Mouse (Mus musculus) kidney, embryonic 14.5 days (tissue): ENCODE measurements around the gene Cfap57. TPM values are rescaled to one million over a fixed set of nuclear protein-coding genes. Genes with fewer than 3 reads are reported as not detected.

Experiments used
- ATAC-seq: fragments of 200-750 bp; cut with Nextera tagmentation; 2 replicates; pipeline ENCODE4 v1.8.0; 2017; ENCODE audit warnings: moderate number of reproducible peaks, mild to moderate bottlenecking, moderate TSS enrichment, moderate library complexity; ENCODE audit not compliant: low FRiP score, low TSS enrichment
- H3K27ac ChIP-seq: fragments of 300-500 bp; sonication (generic); 2 replicates; pipeline ENCODE4 v1.5.1; 2014; ENCODE audit warnings: low read depth, mild to moderate bottlenecking, low read length, moderate library complexity, mixed read lengths
- H3K27me3 ChIP-seq: fragments of 300-500 bp; sonication (generic); 2 replicates; pipeline ENCODE4 v1.6.1; 2014; ENCODE audit warnings: mild to moderate bottlenecking, low read length; ENCODE audit not compliant: control insufficient read depth, insufficient read depth
- H3K36me3 ChIP-seq: fragments of 300-500 bp; sonication (generic); 2 replicates; pipeline ENCODE4 v1.6.1; 2014; ENCODE audit warnings: low read length, mixed read lengths; ENCODE audit not compliant: control insufficient read depth, insufficient read depth
- H3K4me1 ChIP-seq: fragments of 300-500 bp; sonication (generic); 2 replicates; pipeline ENCODE4 v1.6.1; 2014; ENCODE audit warnings: low read length, mixed read lengths; ENCODE audit not compliant: control insufficient read depth, insufficient read depth
- H3K4me2 ChIP-seq: fragments of 300-500 bp; sonication (generic); replicated peaks from 2 replicates; pipeline ENCODE4 v1.6.1; 2014; ENCODE audit warnings: low read depth, mild to moderate bottlenecking, low read length
- H3K4me3 ChIP-seq: fragments of 300-500 bp; sonication (generic); 2 replicates; pipeline ENCODE4 v1.5.1; 2014; ENCODE audit warnings: mild to moderate bottlenecking, low read length
- H3K9ac ChIP-seq: fragments of 300-500 bp; sonication (generic); 2 replicates; pipeline ENCODE4 v1.6.1; 2014; ENCODE audit warnings: low read depth, mild to moderate bottlenecking, low read length, moderate library complexity
- H3K9me3 ChIP-seq: fragments of 300-500 bp; sonication (generic); 2 replicates; pipeline ENCODE4 v1.6.1; 2016; ENCODE audit warnings: low read length; ENCODE audit not compliant: control insufficient read depth
- WGBS: fragments of 180-500 bp; shearing (Covaris S2); extraction: QIAGEN DNeasy Blood & Tissue Kit; methylation state at CpG from one replicate; pipeline ENCODE4 v1.1.7; 2014; 5-methylcytosine and 5-hydroxymethylcytosine counted together
- polyA plus RNA-seq: library from polyadenylated mRNA; unstranded; fragments of >200 nt; fragmentation: Nextera tagmentation; extraction: Ambion mirVana; gene quantifications from 2 replicates; pipeline ENCODE4 v1.2.1, GENCODE M21; 2014

The Cfap57 gene
- polyA plus RNA-seq, 1 experiment from 2014 or later: 0.08 TPM

DNA sequence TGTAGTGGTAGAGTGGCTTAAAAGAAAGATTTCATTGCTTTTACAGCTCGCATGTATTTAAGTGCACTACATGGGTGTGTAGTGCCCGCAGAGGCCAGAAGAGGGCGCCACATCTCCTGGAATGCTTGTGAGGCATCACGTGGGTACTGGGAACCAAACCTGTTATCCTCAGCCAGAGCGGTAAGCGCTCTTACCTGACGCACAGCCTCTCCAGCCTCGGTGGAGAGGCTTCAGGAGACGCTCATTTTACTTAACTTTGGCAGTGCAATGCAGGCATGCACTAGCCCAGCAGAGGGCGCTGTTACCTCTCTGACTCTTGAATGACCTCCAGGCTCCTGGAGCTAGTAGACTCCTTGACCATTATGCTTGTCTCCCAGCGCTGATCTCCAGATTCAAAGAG, 8.0 kb downstream of the Cfap57 start:
- Histone ChIP-seq H3K4me3 (no peak overlapping the region), H3K4me1 (no peaks in the 10 kb centered on the region), H3K36me3 (no peaks in the 10 kb centered on the region), H3K9ac (no peak overlapping the region), H3K27ac (no peak overlapping the region), H3K4me2 (no peak overlapping the region), H3K27me3 (no peaks in the 10 kb centered on the region), H3K9me3 (0 out of 2 replicates have a peak, but pooled peaks cover 4% of the 10 kb centered on the region)
- ATAC-seq: no peak
- WGBS: 30% methylated on average over 11 of the region's 11 CpGs

- ATAC-seq: no peak
- Histone ChIP-seq H3K27me3 (no peaks in the 10 kb centered on the region), H3K4me1 (no peaks in the 10 kb centered on the region), H3K4me2 (no peak overlapping the region), H3K36me3 (no peaks in the 10 kb centered on the region), H3K4me3 (no peak overlapping the region), H3K27ac (no peak overlapping the region), H3K9me3 (no peaks in the 10 kb centered on the region), H3K9ac (no peak overlapping the region)
- 65% methylated on average over 3 of the region's 3 CpGs for WGBS
These were observed 10.7 kb downstream of the Cfap57 start for GRCm38 (mm10) chr4:118609836-118610235.

GRCm38 (mm10) chr4:118604065-118604464, 16.5 kb downstream of the Cfap57 start:
- Histone ChIP-seq H3K9me3 (no peaks in the 10 kb centered on the region), H3K27me3 (no peaks in the 10 kb centered on the region), H3K4me1 (no peaks in the 10 kb centered on the region), H3K27ac (no peak overlapping the region), H3K4me2 (no peak overlapping the region), H3K36me3 (no peaks in the 10 kb centered on the region), H3K9ac (no peak overlapping the region), H3K4me3 (no peak overlapping the region)
- WGBS: 58% methylated on average over 4 of the region's 4 CpGs
- no peak for ATAC-seq

DNA sequence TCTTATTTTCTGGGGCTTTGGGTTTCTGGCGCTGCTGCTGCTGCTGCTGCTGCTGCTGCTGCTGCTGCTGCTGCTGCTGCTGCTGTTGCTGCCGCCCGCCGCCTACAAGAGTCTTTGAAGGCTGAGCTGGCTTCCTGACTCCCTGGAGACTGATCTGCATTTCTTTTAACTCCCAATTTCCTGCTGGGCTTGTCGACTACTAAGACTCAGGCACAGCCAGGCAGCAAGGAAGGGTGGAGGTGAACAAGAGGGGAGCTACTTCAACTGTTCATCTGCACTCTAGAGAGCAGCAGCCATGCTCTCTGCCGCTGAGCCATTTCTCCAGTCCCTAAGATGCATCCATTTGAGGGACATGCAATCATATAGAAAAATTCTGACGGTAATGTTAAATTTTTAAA, 30.8 kb downstream of the Cfap57 start:
- Histone ChIP-seq H3K27ac (no peak overlapping the region), H3K4me1 (no peaks in the 10 kb centered on the region), H3K27me3 (no peaks in the 10 kb centered on the region), H3K36me3 (no peaks in the 10 kb centered on the region), H3K4me2 (no peak overlapping the region), H3K9ac (no peak overlapping the region), H3K4me3 (no peak overlapping the region), H3K9me3 (no peaks in the 10 kb centered on the region)
- 8% methylated on average over 7 of the region's 7 CpGs for WGBS
- no peak for ATAC-seq

- H3K4me3 ChIP-seq: no peak overlapping the region
- H3K27me3 ChIP-seq: no peaks in the 10 kb centered on the region
- H3K9ac ChIP-seq: no peak overlapping the region
- no peaks in the 10 kb centered on the region for H3K4me1 ChIP-seq
- H3K27ac ChIP-seq: no peak overlapping the region
- H3K4me2 ChIP-seq: no peak overlapping the region
- no peak for ATAC-seq
- H3K9me3 ChIP-seq: no peaks in the 10 kb centered on the region
- 63% methylated on average over 12 of the region's 12 CpGs for WGBS
- H3K36me3 ChIP-seq: no peaks in the 10 kb centered on the region
These were observed 31.4 kb downstream of the Cfap57 start for GRCm38 (mm10) chr4:118589053-118589732.

GRCm38 (mm10) chr4:118582629-118583028, 37.9 kb downstream of the Cfap57 start:
- no peaks in the 10 kb centered on the region for H3K4me1 ChIP-seq
- H3K27me3 ChIP-seq: no peaks in the 10 kb centered on the region
- H3K4me3 ChIP-seq: no peak overlapping the region
- no peak overlapping the region for H3K4me2 ChIP-seq
- 89% methylated on average over 8 of the region's 8 CpGs for WGBS
- ATAC-seq: no peak
- no peak overlapping the region for H3K9ac ChIP-seq
- H3K9me3 ChIP-seq: no peaks in the 10 kb centered on the region
- H3K27ac ChIP-seq: no peak overlapping the region
- H3K36me3 ChIP-seq: no peaks in the 10 kb centered on the region

DNA sequence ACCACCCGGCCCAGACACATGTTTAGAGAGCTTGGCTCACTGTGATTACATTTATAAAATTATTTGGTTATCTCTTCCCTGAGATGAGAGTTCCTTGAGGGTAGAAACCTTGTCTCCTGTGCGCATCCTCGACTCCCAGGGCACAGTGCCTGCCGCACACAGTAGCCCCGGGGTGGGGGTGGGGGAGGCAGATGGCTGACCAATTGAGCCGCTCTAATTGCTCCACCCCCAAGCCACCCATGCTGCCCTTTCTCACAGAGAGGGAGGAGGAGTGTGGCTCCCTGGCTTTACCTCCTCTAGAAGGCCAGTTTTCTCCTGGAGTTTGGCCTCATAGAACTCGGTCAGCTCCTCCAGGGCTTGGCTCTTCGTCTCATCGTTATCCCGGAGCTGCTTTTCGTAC, 39.1 kb downstream of the Cfap57 start:
- Histone ChIP-seq H3K4me1 (no peaks in the 10 kb centered on the region), H3K4me3 (no peak overlapping the region), H3K9ac (no peak overlapping the region), H3K27ac (no peak overlapping the region), H3K36me3 (no peaks in the 10 kb centered on the region), H3K9me3 (no peaks in the 10 kb centered on the region), H3K27me3 (no peaks in the 10 kb centered on the region), H3K4me2 (no peak overlapping the region)
- ATAC-seq: no peak
- 35% methylated on average over 11 of the region's 11 CpGs for WGBS

DNA sequence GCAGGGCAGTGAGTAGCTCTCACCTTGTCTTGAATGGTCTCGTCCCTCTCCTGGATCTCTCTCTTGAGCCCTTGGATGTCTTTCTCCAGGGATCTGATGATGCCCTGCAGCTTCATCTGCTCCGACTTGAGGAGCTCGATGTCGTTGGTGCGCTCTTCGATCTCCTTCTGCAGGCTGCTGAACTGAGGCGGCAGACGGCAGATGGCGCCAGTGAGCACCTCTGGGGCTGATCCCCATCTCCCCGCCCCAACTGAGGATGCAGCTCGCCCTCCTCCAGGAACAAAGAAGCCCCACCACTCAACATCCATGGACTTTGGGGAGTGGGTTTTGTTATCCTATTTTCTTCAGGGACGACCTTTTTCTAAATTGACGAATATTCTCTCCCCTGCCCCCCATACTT, 41.3 kb downstream of the Cfap57 start:
- no peak for ATAC-seq
- H3K9me3 ChIP-seq: no peaks in the 10 kb centered on the region
- 57% methylated on average over 13 of the region's 13 CpGs for WGBS

GRCm38 (mm10) chr4:118576097-118576496, 44.5 kb downstream of the Cfap57 start:
- Histone ChIP-seq H3K4me1 (no peaks in the 10 kb centered on the region), H3K27ac (no peak overlapping the region), H3K4me3 (no peak overlapping the region), H3K27me3 (no peaks in the 10 kb centered on the region), H3K9ac (no peak overlapping the region), H3K36me3 (no peaks in the 10 kb centered on the region), H3K4me2 (no peak overlapping the region), H3K9me3 (no peaks in the 10 kb centered on the region)
- WGBS: 9% methylated on average over 6 of the region's 6 CpGs
- ATAC-seq: no peak

More for the DNA sequence above, 41.3 kb downstream of the Cfap57 start:
- no peak overlapping the region for H3K9ac ChIP-seq
- H3K27me3 ChIP-seq: no peaks in the 10 kb centered on the region
- no peaks in the 10 kb centered on the region for H3K36me3 ChIP-seq
- no peak overlapping the region for H3K4me3 ChIP-seq
- no peak overlapping the region for H3K27ac ChIP-seq
- no peak overlapping the region for H3K4me2 ChIP-seq
- H3K4me1 ChIP-seq: no peaks in the 10 kb centered on the region
